Mouse (Mus musculus) G1E (cell line): ENCODE measurements around the gene Eif4a2.

ENCODE experiments used
- CTCF ChIP-seq: IDR thresholded peaks from 2 replicates; pipeline ENCODE4 v1.5.1; 2012; ENCODE audit warnings: low read depth, low read length, inconsistent platforms, mixed read lengths
- GATA1 ChIP-seq: IDR thresholded peaks from 2 replicates; pipeline ENCODE4 v1.6.1; 2012; ENCODE audit warnings: borderline replicate concordance, low read length, inconsistent platforms, mixed read lengths
- GATA2 ChIP-seq: IDR thresholded peaks from 2 replicates; pipeline ENCODE4 v1.6.1; 2012; ENCODE audit warnings: low read depth, low read length, inconsistent platforms, borderline replicate concordance
- POLR2AphosphoS5 ChIP-seq: IDR thresholded peaks from 2 replicates; pipeline ENCODE4 v1.6.1; 2012; ENCODE audit warnings: low read depth, low read length, inconsistent platforms; ENCODE audit not compliant: insufficient replicate concordance
- TAL1 ChIP-seq: conservative IDR thresholded peaks from 2 replicates; pipeline ENCODE4 v1.6.1; 2012; ENCODE audit warnings: low read depth, low read length, inconsistent platforms, mixed read lengths

DNA sequence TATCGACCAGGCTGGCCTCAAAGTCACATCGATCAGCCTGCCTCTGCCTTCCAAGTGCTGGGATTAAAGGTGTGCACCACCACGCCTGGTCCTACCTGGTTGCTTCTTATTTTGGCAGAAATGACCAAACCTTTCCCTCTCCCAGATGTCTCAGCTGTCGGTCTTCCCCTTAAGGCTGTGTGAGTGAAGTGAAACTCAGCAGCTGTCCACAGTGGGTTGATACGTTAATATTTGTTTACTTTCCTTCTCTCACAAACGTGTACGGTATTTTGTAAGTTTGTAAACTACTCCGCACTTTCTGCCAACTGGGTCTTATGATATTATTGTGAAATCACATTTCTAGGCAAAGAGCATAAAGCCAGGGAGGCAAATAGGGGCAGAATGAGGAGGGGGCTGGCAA is 42.2 kb downstream of the Eif4a2 start:
- TF ChIP-seq CTCF (no peak), POLR2AphosphoS5 (no peak), TAL1 (no peak), GATA1 (no peak), GATA2 (no peak)
